Mouse (Mus musculus) left cerebral cortex, postnatal 25 days (tissue): ENCODE measurements around the gene Ago1. TPM values are rescaled to one million over a fixed set of nuclear protein-coding genes. Genes with fewer than 3 reads are reported as not detected.

Source experiments
- DNase-seq, 2 experiments: peaks; one replicate each; pipeline ENCODE4 v3.0.0; 2022; ENCODE audit warnings: low spot score in 2 of 2, mixed read lengths in 1 of 2
- intact Hi-C: fragments of 180-260 bp; cut with DNase I; formaldehyde crosslinking; loops from one replicate; pipeline ENCODE4 v1.15.1; 2025
- total RNA-seq, 2 experiments: library from RNA; stranded (reverse); gene quantifications; 2 replicates each; pipeline ENCODE4 v1.2.3; 2021

Ago1 gene
- total RNA-seq, 2 experiments from 2014 or later: 45.7 to 47.2 TPM

GRCm38 (mm10) chr4:126481461-126481860 is 13.1 kb upstream of the Ago1 start:
- no peak for DNase-seq
- intact Hi-C loops: no loop called here

- intact Hi-C loops: no loop called here
These were observed 11.9 kb upstream of the Ago1 start for GRCm38 (mm10) chr4:126480288-126480687.

DNA sequence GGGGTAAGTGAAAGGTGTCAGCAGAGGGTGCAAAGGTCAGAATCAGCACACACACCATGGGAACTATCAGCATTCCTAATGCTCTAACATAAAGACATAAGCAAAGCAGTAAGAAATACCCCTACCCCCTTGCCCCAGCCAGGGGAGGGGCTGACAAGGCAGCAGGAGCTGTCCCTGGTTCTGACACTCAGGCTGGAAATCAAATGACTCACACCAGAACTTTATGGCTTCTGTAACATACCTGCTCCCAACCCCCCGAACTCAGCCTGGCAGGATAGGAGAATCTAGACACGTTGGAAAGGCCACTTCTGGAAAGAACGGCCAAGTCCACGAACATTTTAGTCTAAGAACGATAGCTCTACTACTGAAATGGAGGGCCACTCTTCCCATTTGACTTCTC is 4.6 kb upstream of the Ago1 start:
- no peak for DNase-seq
- intact Hi-C loops: no loop called here

More at GRCm38 (mm10) chr4:126480288-126480687, 11.9 kb upstream of the Ago1 start:
- DNase-seq: no peak

DNA sequence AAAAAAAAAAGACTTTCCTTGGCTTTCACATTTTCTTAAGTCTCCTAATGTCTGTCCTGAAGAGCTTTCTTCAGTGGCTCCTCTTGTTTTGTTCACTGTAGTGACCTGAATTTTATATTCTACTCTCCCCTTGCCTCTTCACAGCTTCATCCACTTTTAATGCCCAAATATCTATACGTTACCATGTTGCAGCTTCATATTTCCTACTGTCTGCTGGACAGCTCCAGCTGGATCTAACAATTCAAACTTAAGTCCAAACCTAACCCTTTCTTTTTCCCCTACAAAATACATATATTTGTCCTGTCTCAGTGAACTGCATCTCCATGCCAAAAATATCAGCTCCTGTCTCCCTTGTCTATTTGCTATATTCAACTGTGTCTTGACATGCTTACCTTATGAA is 951 bp upstream of the Ago1 start:
- no peak for DNase-seq
- intact Hi-C loops: loop anchor here (2.0 kb wide), 1 partner anchor 41 kb away; the partner anchor contains the start of gene Ago3

DNA sequence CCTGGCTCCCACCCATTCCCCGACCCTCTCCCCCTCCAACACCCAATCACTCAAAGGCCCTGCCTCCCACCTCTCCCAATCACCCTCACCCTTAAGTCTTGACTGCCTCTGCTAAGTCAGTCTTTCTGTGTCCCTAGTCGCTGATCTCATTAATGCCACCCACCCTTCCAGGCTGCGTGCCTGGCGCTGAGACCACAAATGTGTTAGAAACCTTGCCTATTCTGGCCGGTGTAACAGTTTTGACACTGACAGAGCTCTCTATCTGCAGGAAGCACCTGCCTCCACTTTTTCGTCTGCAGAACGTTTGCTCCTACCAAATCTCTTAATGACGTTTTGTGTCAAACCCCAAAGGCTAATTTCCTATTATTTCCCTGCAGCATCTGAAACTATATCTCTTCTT is 542 bp upstream of the Ago1 start:
- peak in 1 of 2 experiments; percentile 75 for DNase-seq
- intact Hi-C loops: loop anchor here (1.0 to 2.0 kb wide), 2 partner anchors 40 to 64 kb away; partner anchors contain the start of genes Ago3 and Ago4

DNA sequence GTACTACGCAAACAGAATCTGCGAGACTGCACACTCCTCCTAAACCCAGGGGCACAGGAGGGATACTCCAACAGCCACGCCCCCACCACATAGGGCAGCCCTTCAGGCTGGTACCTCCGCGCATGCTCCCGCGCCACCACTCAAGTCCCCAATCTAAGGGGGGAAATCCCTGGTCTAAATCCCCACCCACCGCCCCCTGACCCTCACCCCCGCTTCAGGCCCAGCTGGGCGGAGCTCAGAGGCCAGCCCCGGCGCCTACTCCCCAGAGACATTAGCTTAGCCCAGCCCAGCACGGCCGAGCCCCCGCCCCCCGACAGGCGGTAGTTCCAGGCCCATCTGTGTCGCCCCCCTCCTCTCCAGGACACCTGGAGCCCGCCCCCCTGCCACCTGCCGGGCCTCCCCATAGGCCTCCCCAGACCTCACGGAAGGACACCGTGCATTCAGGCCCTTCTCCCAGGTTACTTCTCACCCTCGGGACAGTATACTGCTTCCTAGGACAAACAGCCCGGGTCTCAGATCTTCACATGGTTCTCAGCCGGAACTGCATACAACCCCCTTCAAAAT is 580 bp downstream of the Ago1 start:
- peak; percentile 32 to 47 for DNase-seq
- intact Hi-C loops: loop anchor here (1.0 to 2.0 kb wide), 2 partner anchors 39 to 65 kb away; partner anchors contain the start of genes Ago3 and Ago4

DNA sequence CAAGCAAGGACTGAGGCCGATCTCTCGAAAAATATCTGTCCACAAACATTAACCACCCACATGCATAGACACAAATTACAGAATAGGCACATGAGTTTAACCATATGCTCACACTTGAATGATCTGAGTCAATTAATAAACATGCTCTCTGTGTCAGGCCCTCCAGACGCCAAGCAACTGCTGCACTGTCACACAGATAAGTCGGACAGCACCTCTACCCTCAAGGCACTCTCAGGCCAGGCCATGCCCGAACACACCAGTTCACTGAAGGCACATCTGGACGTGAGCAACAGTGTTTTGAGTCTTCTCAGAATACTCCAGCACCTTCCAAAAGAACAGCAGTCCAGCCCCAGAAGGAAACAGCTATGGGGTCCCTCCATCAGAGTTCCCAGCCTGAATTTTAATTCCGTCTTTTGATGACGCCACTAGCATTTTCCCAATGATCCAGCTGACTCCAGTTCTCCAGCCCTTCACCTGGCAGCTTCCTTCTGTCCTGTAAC is 2.1 kb downstream of the Ago1 start:
- intact Hi-C loops: no loop called here
- no peak for DNase-seq

GRCm38 (mm10) chr4:126465843-126466242 is 2.5 kb downstream of the Ago1 start:
- DNase-seq: peak; percentile 32 to 52

DNA sequence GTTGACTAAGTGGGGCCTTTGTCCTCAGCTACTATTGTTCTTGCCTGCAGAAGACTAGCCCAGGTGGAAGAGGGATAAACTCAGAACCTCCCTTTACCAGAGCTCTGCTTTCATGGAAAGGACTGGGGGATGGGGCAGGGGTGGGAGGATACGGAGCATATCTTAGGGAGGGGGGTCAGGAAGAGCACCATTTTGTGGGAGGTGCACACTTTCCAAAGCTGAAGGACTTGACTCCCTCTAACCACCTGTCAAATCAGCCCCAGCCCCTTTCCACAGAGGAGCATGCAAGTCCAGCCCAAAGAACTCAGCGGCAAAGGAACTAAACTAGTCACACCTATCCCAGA is 3.5 kb downstream of the Ago1 start:
- DNase-seq: no peak

More at GRCm38 (mm10) chr4:126465843-126466242, 2.5 kb downstream of the Ago1 start:
- intact Hi-C loops: no loop called here

DNA sequence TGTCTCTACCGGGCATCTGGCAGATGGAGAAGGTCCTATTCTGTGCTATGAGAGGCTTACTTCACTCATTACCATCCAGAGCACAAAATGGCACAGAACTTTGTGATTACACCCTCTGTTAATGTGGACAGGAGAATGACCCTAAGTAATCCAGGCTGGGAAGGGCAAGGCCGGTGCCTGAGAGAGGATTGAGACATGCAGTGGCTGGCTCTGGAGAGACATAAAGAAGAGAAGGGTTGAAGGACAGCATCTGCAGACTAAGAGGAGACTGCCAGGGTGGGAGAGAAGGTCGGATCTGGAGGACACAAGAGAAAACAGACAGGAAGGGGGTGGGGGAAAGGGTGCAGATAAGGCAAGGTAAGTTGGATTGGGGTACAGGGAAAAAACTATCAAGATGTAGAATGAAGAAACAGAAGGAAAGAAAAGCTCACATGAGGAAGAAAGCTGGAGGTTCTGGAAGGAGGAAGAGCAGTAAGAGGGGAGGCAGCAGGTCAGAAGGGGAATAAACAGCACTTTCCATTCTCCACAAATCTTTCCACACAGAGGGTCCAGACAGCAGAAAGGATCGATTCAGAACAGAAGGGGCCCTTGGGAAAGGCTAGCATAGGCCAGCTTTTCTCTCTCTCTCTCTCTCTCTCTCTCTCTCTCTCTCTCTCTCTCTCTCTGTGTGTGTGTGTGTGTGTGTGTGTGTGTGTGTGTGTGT is 4.0 kb downstream of the Ago1 start:
- intact Hi-C loops: no loop called here
- no peak for DNase-seq

More for the DNA sequence above, 3.5 kb downstream of the Ago1 start:
- intact Hi-C loops: no loop called here

DNA sequence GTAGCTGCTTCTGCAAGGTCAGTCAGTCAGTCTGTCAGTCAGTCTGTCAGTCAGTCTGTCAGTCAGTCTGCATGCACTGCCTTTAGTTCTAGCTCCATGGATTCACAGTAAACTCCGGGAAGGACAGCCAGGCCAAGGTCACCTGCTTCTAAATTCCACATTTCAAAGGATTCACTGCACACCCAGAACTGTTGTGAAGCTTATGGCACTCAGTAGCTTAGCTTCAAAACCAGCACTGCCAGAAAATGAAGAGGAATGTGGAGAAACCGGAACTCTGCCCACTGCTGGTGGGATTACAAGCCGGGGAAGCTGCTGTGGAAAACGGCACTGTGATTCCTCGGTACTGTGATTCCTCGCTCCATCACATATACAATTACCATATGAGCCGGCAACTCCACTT is 12.9 kb downstream of the Ago1 start:
- DNase-seq: no peak

DNA sequence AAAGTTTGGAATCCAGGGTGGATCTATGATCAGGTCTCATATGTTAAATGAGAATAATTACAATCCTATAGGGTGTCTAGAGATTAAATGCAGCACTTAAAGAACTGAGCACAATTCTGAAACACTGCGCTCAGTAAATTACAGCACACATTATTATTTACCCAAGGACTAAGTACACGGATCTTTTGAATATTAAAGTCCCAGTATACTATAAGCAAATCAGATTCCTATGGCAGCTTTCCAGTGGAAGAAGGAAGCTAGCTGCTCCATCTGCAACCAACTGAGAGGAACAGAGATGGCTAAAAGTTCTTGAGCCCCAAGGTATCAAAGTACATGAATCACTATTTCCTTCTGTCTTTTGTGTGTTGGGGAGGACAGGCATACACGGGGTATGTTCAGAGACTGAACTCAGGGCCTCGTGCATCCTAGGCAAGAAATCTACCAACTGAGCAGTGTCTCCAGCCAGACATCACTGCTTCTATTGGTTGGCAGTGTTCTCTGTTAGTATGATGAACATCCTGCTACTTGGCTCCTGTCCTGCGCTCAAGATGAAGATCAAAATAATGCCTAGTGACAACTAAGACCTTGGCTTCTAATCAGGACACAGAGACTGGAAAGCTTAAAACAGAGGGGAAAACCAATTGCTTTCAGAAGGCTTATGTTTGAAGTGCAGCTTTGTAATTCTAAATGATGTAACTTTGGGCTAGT is 13.7 kb downstream of the Ago1 start:
- intact Hi-C loops: no loop called here
- no peak for DNase-seq

More for the DNA sequence above, 12.9 kb downstream of the Ago1 start:
- intact Hi-C loops: no loop called here

DNA sequence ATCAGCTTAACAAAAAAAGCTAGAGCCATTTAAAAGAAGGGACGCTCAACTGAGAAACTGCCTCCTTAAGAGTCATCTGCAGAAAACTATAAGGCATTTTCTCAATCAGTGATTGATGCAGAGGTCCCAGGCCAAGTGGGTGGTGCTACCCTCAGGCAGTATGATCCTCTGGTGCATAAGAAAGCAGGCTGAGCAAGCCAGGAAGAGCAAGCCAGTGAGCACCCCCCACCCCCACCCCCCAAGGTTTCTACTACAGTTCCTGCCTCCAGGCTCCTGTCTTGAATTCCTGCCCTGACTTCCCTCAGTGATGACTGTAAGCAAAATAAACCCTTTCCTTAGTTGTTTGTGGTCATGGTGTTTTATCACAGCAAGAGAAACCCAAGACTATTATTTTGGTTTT is 18.1 kb downstream of the Ago1 start:
- DNase-seq: no peak
- intact Hi-C loops: no loop called here

DNA sequence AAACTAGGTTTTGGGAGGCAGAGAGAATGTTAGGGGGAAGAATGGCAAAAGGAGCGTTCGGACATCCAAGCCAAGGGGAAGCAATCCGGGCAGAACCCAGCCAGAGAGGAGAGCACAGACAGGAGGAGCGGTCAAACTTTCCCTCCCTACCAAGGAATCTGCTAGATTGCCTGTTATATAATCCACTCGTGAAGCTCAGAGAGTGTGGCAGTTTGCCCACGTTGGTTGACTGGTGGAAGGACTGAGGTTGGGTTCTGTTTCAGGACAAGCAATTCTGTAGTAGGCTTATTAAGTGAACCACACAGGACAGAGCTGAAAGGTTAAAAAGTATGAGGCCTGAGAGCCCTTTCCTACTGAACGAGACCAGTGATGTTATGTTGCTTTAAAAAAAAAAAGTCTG is 21.3 kb downstream of the Ago1 start:
- intact Hi-C loops: no loop called here
- no peak for DNase-seq

GRCm38 (mm10) chr4:126444528-126444927 is 23.9 kb downstream of the Ago1 start:
- intact Hi-C loops: no loop called here
- DNase-seq: no peak

GRCm38 (mm10) chr4:126438261-126438660 is 30.1 kb downstream of the Ago1 start:
- no peak for DNase-seq
- intact Hi-C loops: no loop called here

- DNase-seq: peak in 1 of 2 experiments; percentile 31
These were observed 32.1 kb downstream of the Ago1 start for GRCm38 (mm10) chr4:126436268-126436667.

GRCm38 (mm10) chr4:126434094-126434493 is 34.3 kb downstream of the Ago1 start:
- DNase-seq: no peak
- intact Hi-C loops: no loop called here

More at GRCm38 (mm10) chr4:126436268-126436667, 32.1 kb downstream of the Ago1 start:
- intact Hi-C loops: no loop called here

- intact Hi-C loops: no loop called here
- no peak for DNase-seq
These were observed 35.2 kb downstream of the Ago1 start for GRCm38 (mm10) chr4:126433175-126433574.

DNA sequence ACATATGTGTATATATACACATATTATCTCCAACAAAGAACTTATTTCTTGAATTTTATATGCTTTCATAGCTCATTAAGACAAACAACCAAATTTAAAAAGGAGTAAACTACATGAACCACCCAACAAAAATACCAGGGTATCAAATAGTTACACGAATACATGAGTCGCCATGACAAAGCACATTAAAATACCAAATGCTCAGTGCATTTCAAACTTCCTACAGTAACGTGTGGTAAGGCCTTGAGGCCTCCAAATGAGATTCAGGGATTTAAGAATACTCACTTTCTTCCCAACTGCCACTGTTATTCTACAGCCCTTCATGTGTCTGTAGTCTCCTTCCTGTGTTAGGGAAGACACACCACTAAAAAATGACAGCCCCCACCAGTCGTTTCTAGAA is 36.6 kb downstream of the Ago1 start:
- no peak for DNase-seq
- intact Hi-C loops: no loop called here
